Mouse (Mus musculus) fat pad, adult 2 months (tissue): ENCODE measurements at regions not wholly inside any gene's neighbourhood (a gene's known extent, or its start where the extent isn't known, plus 50 kb on each side); places are given as distances from the start of the nearest gene placed in this dataset.
A peak's percentile ranks its signal among the peaks of the same experiment; 100 is the strongest.

ENCODE experiments used
- DNase-seq: peaks from one replicate; pipeline ENCODE4 v3.0.0-alpha.2; 2011; ENCODE audit warnings: low read depth, low spot score; ENCODE audit errors: extremely low read depth

GRCm38 (mm10) chr15:97578046-97578445 lies 127.6 kb downstream of the Rpap3 start:
- no peak for DNase-seq

DNA sequence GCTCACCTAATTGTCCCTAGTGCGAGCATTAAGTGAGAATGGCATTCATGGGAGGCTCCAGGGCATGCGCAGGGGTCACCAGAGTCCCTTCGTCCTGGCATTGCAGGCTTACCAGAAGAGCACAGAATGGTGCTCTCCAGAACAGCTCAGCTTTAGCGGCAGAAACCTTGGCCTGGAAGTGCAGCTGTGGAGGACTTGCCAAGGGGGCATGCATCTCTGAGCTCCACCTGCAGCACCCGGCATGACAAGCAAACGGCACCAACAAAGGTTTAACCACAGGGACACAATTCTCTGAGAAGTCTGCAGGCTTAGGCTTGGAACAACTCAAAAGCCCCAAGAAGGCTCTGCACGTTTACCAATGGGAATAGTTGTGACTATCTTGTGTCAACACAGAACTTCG lies 128.4 kb downstream of the Rpap3 start:
- no peak for DNase-seq

DNA sequence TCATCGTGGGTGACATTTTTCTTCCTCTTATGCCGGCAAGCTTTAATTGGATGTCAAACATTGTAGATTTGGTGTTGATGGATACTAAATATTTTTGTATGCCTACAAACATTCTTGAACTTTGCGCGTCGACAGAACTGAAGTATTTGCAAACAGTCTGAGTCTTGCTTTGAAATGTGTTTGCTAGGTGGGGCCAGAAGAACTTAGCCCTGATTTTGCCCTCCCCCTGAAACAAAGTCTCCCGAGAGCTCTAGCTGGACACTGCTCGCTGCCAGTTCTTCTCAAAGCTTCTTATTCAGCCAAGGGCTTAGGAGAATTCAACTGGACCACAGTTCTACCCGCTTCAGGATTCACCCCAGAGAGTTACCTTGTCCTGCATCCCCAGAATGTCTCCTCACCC lies 133.0 kb downstream of the Rpap3 start:
- DNase-seq = no peak

GRCm38 (mm10) chr15:97571885-97572284 lies 133.7 kb downstream of the Rpap3 start:
- DNase-seq = no peak

GRCm38 (mm10) chr15:97560096-97560495 lies 145.5 kb downstream of the Rpap3 start:
- DNase-seq = no peak

DNA sequence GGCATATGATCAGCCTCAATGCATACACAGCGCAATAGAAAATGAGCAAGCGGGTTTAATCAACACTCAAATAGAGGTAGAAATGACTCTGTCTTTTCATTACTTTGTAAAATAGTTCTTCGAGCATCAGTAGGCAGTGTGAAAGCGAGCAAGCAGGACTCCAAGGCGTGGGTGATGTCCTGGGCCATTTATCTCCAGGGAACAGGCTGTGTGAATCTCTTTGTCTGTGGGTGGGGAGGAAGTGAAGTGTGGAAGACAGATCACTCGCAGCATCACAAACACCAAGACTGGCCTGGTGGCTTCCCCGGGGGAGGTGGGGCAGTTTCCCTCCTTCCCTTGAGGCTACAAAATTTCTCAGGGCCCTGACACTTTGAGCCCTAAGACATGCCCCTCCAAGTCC lies 146.9 kb downstream of the Rpap3 start:
- no peak for DNase-seq

- DNase-seq = no peak
Observed at GRCm38 (mm10) chr15:97548354-97548753, 157.3 kb downstream of the Rpap3 start.

GRCm38 (mm10) chr15:97545034-97545433 lies 160.6 kb downstream of the Rpap3 start:
- DNase-seq = no peak

GRCm38 (mm10) chr15:97541646-97542045 lies 164.0 kb downstream of the Rpap3 start:
- no peak for DNase-seq

- no peak for DNase-seq
Observed at GRCm38 (mm10) chr15:97536145-97536544, 169.5 kb downstream of the Rpap3 start.

GRCm38 (mm10) chr15:97534878-97535277 lies 170.7 kb downstream of the Rpap3 start:
- DNase-seq = no peak

GRCm38 (mm10) chr15:97533553-97534291 lies 171.9 kb downstream of the Rpap3 start:
- DNase-seq = no peak

DNA sequence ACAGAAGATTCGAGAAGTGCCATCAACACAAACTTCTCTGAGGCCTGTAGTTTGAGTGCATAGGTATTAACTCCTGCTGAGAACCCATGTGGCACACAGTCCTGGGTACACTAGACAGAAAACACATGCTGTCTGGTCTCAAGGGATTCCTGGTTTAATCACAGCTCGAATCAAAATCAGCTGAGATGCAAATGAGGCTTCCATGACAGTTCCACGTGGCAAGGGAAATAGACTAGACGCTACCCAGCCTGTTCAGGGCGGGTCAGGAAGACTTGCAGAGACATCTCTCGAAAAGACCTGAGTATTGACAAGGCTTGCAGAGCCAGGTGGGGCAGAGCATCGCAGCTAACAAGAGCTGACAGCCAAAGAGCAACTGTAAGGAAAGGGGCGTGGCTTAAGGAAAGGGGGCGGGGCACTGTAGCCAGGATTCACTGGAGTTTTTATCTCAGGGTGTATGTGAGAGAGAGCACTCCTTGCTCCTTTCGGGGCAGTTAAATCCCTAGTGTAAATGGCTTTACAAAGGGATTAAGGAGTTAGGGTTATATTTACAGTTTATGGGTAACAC lies 173.2 kb downstream of the Rpap3 start:
- no peak for DNase-seq

DNA sequence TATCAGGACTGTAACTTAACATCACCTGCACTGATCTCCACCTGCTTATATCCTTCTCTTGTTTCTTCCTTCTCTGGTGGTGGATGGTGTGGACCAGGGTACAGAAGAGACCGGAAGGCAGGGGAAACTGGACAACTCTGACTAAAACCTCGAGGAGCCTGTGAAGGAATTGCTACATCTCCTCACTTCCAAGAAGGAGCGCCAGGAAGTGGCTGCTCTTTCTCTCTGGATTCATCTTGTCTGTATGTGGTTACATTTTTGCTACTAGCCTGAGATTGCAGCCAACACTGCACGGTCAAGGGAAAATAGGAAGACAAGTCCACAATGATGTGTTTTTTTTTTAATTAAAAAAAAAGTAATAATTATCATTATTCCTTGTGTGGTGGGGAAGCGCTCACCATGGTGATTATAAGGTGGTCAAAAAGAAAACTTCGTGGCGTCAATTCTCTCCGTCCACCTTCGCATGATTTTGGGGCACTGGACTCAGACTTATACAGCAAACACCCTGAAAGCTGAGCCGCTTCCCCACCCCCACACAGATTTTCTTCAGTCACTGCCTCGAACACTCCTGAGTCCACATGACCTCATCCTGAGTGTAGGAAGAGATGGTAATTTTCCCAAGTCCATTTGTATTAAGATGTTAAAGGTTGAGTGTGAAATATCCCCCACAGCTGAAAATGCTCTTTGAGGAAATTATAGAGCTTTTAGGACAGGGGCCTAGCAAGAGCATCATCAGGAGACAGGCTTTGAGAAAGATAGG lies 177.2 kb downstream of the Rpap3 start:
- DNase-seq = no peak

DNA sequence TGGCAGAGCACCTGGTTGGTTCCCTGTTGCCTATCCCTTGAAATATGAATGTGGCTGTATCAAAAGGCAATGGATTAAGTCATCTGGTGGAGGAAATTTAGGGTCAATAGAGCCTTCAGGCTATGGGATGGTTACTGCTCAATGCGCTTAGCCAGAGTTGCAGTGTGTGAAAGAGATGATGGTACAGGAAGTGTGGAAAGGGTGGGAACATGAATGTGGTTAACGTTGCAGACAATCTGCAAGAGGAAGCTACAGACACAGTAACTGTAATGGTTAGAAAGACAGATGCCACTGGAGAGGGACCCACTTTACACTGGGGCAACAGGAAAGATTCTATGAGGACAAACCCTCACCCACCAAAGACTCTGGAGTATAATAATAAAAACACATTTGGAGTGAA lies 185.2 kb downstream of the Rpap3 start:
- no peak for DNase-seq

DNA sequence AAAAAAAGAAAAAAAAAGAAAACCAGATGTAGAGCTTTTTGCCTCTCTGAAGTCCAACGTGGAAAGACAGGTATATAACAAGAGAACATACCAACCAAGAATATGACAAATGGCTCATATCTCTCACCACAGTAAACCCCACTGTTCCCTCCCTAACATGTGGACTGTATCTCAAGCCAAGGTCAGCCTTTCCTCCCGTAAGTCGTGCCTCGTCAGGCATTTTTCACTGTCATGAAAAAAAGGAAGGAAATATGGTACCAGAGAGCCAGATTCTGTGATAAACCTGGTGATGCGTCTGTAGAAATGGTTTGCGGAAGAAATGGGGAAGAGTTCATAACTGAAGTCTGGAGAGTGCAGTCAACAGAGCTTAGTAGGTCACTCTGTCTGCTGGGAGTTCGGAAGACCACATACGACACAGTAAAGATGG lies 185.7 kb downstream of the Rpap3 start:
- no peak for DNase-seq

DNA sequence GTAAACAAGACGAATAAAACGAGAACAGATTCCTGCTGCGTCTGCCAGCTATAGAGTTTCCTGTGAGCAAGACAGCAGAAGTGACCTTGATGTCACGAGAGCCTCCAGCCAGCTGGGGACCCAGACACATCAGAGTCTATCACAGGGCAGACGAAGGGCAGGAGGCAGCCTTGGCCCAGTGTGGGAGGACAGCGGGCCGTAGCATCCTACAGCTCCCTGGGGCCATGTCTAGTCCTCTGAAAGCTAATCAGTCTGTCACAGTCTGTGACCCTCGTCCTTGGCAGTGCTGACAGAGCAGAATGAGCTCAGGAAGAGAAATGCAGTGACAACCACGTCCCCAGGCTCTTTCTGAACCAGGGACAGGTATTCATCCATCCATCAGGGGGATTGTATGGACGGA lies 187.7 kb downstream of the Rpap3 start:
- no peak for DNase-seq

GRCm38 (mm10) chr15:97517188-97517587 lies 188.4 kb downstream of the Rpap3 start:
- no peak for DNase-seq

DNA sequence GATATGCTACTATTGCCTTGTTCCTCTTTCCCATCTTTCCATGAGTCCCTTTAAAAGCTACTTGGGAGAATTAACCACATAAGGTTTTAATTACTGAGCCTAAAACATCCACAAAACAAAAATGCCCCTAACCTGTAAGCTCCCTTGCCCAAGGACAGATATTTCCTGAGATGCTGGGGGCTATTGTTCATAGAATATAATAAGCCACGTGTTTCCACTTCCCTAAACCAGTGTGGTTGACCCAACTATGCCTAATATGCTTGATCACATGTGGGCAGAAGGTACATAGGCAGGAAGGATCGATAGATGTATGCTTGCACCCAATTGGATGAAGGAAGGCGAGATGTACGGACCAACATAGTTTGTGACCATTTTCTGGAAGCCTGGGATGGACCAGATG lies 189.9 kb downstream of the Rpap3 start:
- DNase-seq = no peak

- no peak for DNase-seq
Observed at GRCm38 (mm10) chr15:97507656-97508306, 197.8 kb downstream of the Rpap3 start.

- no peak for DNase-seq
Observed at GRCm38 (mm10) chr15:97507176-97507575, 198.4 kb downstream of the Rpap3 start.

GRCm38 (mm10) chr15:97505715-97506114 lies 199.9 kb downstream of the Rpap3 start:
- DNase-seq = peak; percentile 94
